Mouse (Mus musculus) frontal cortex, postnatal 25 days (tissue): ENCODE results near the gene Srp72.
A peak's percentile ranks its signal among the peaks of the same experiment; 100 is the strongest.
"Not testable (repeated sequence)": the region's sequence is repeated elsewhere in the genome, so short reads cannot be mapped to it uniquely, and the experiment has no call there.

ENCODE experiments used
- DNase-seq, 2 experiments: peaks; one replicate each; pipeline ENCODE4 v3.0.0; 2022; ENCODE audit warnings: low spot score in 2 of 2

Gene Srp72

GRCm38 (mm10) chr5:76962545-76962944, 11.9 kb upstream of the Srp72 start:
- no peak for DNase-seq

GRCm38 (mm10) chr5:76964651-76965050, 9.8 kb upstream of the Srp72 start:
- no peak for DNase-seq

GRCm38 (mm10) chr5:76969250-76969649, 5.2 kb upstream of the Srp72 start:
- DNase-seq, result no peak

GRCm38 (mm10) chr5:76971115-76971514, 3.4 kb upstream of the Srp72 start:
- not testable (repeated sequence) for DNase-seq

GRCm38 (mm10) chr5:76973488-76973887, 995 bp upstream of the Srp72 start:
- no peak for DNase-seq

GRCm38 (mm10) chr5:76974207-76974553, 303 bp upstream of the Srp72 start:
- DNase-seq, result no peak

- DNase-seq, result no peak
Measured at GRCm38 (mm10) chr5:76975736-76976135, 1.3 kb downstream of the Srp72 start.

- no peak for DNase-seq
Measured at GRCm38 (mm10) chr5:76984015-76984414, 9.5 kb downstream of the Srp72 start.

- no peak for DNase-seq
Measured at GRCm38 (mm10) chr5:76990789-76991188, 16.3 kb downstream of the Srp72 start.

- no peak for DNase-seq
Measured at GRCm38 (mm10) chr5:76993174-76993814, 18.8 kb downstream of the Srp72 start.

- DNase-seq, result no peak
Measured at GRCm38 (mm10) chr5:76998416-76998815, 23.9 kb downstream of the Srp72 start.

GRCm38 (mm10) chr5:77001192-77001591, 26.7 kb downstream of the Srp72 start:
- DNase-seq, result no peak

GRCm38 (mm10) chr5:77004051-77004821, 29.8 kb downstream of the Srp72 start, which contains the start of gene Arl9:
Arl9 (plus strand) TSS chr5:77004055.
- no peak for DNase-seq

GRCm38 (mm10) chr5:77010352-77010751, 35.9 kb downstream of the Srp72 start:
- DNase-seq, result no peak

- DNase-seq, result no peak
Measured at GRCm38 (mm10) chr5:77011082-77011481, 36.6 kb downstream of the Srp72 start.

GRCm38 (mm10) chr5:77013171-77013570, 38.7 kb downstream of the Srp72 start:
- no peak for DNase-seq

GRCm38 (mm10) chr5:77015544-77016482, 41.3 kb downstream of the Srp72 start, which contains the start of gene Thegl:
Thegl (plus strand) TSS chr5:77016023.
- DNase-seq, result peak; percentile 35 to 48

GRCm38 (mm10) chr5:77028034-77028433, 53.6 kb downstream of the Srp72 start:
- no peak for DNase-seq

- DNase-seq, result peak in 1 of 2 experiments; percentile 9
Measured at GRCm38 (mm10) chr5:77029735-77030134, 55.3 kb downstream of the Srp72 start.

- not testable (repeated sequence) for DNase-seq
Measured at GRCm38 (mm10) chr5:77035101-77035500, 60.6 kb downstream of the Srp72 start.

GRCm38 (mm10) chr5:77038451-77038850, 64.0 kb downstream of the Srp72 start:
- DNase-seq, result no peak

GRCm38 (mm10) chr5:77039391-77039790, 64.9 kb downstream of the Srp72 start:
- DNase-seq, result no peak
